Mouse (Mus musculus): ENCODE data around the gene Atf6. TPM values are rescaled to one million over a fixed set of nuclear protein-coding genes. Genes with fewer than 3 reads are reported as not detected.

The Atf6 gene
- polyA plus RNA-seq, 1 experiment from 2014 or later: 7.5 TPM

GRCm38 (mm10) chr1:170802669-170803068 lies 64.9 kb downstream of the Atf6 start:
- 65% methylated on average over 7 of the region's 7 CpGs for WGBS
- no peak for ATAC-seq

GRCm38 (mm10) chr1:170800694-170801093 lies 66.9 kb downstream of the Atf6 start:
- no peak for ATAC-seq
- DNase-seq (ENCODE audit: low spot score): no peak
- no peak overlapping the region for H3K4me2 ChIP-seq (ENCODE audit: low read length)
- WGBS: 91% methylated on average over 3 of the region's 3 CpGs
- peaks cover 3% of the 10 kb centered on the region; the same call in 1 of the 2 replicates for H3K36me3 ChIP-seq (ENCODE audit: control insufficient read depth, insufficient read depth, low read length)
- no peak overlapping the region for H3K4me3 ChIP-seq (ENCODE audit: low read depth, low read length)
- no peaks in the 10 kb centered on the region for H3K9me3 ChIP-seq (replicated peaks; ENCODE audit: control insufficient read depth, low read length)
- H3K4me1 ChIP-seq (ENCODE audit: control insufficient read depth, insufficient read depth, low read length): no peaks in the 10 kb centered on the region
- H3K9ac ChIP-seq (ENCODE audit: low read length): no peak overlapping the region
- H3K27ac ChIP-seq (ENCODE audit: low read depth, low read length): no peak overlapping the region
- H3K27me3 ChIP-seq (replicated peaks; ENCODE audit: control insufficient read depth, insufficient read depth, low read length): no peaks in the 10 kb centered on the region

More at GRCm38 (mm10) chr1:170802669-170803068, 64.9 kb downstream of the Atf6 start:
- H3K4me3 ChIP-seq (ENCODE audit: low read depth, low read length): no peak overlapping the region
- no peak overlapping the region for H3K4me2 ChIP-seq (ENCODE audit: low read length)
- no peak overlapping the region for H3K27ac ChIP-seq (ENCODE audit: low read depth, low read length)
- H3K4me1 ChIP-seq (ENCODE audit: control insufficient read depth, insufficient read depth, low read length): no peaks in the 10 kb centered on the region
- DNase-seq (ENCODE audit: low spot score): no peak
- no peaks in the 10 kb centered on the region for H3K27me3 ChIP-seq (replicated peaks; ENCODE audit: control insufficient read depth, insufficient read depth, low read length)
- no peak overlapping the region for H3K9ac ChIP-seq (ENCODE audit: low read length)
- H3K36me3 ChIP-seq (ENCODE audit: control insufficient read depth, insufficient read depth, low read length): peaks cover 3% of the 10 kb centered on the region; the same call in 1 of the 2 replicates
- no peaks in the 10 kb centered on the region for H3K9me3 ChIP-seq (replicated peaks; ENCODE audit: control insufficient read depth, low read length)

- Histone ChIP-seq H3K27ac (ENCODE audit: low read depth, low read length) (no peak overlapping the region), H3K36me3 (ENCODE audit: control insufficient read depth, insufficient read depth, low read length) (peaks cover 3% of the 10 kb centered on the region; the same call in 1 of the 2 replicates), H3K9me3 (replicated peaks; ENCODE audit: control insufficient read depth, low read length) (no peaks in the 10 kb centered on the region), H3K4me3 (ENCODE audit: low read depth, low read length) (no peak overlapping the region), H3K4me2 (ENCODE audit: low read length) (no peak overlapping the region), H3K27me3 (replicated peaks; ENCODE audit: control insufficient read depth, insufficient read depth, low read length) (no peaks in the 10 kb centered on the region), H3K9ac (ENCODE audit: low read length) (no peak overlapping the region), H3K4me1 (ENCODE audit: control insufficient read depth, insufficient read depth, low read length) (no peaks in the 10 kb centered on the region)
- DNase-seq (ENCODE audit: low spot score) (no peak), ATAC-seq (no peak)
- WGBS: 86% methylated on average over 9 of the region's 9 CpGs
Observed at GRCm38 (mm10) chr1:170795741-170796347, 71.7 kb downstream of the Atf6 start.

GRCm38 (mm10) chr1:170791542-170791941 lies 76.0 kb downstream of the Atf6 start:
- H3K4me2 ChIP-seq (ENCODE audit: low read length): no peak overlapping the region
- peaks cover 9% of the 10 kb centered on the region; the same call in 1 of the 2 replicates for H3K36me3 ChIP-seq (ENCODE audit: control insufficient read depth, insufficient read depth, low read length)
- no peaks in the 10 kb centered on the region for H3K27me3 ChIP-seq (replicated peaks; ENCODE audit: control insufficient read depth, insufficient read depth, low read length)
- no peak for ATAC-seq
- no peak overlapping the region for H3K27ac ChIP-seq (ENCODE audit: low read depth, low read length)
- no peak overlapping the region for H3K9ac ChIP-seq (ENCODE audit: low read length)
- H3K4me1 ChIP-seq (ENCODE audit: control insufficient read depth, insufficient read depth, low read length): no peaks in the 10 kb centered on the region
- DNase-seq (ENCODE audit: low spot score): no peak
- H3K4me3 ChIP-seq (ENCODE audit: low read depth, low read length): no peak overlapping the region
- 87% methylated on average over 6 of the region's 6 CpGs for WGBS
- no peaks in the 10 kb centered on the region for H3K9me3 ChIP-seq (replicated peaks; ENCODE audit: control insufficient read depth, low read length)

- Histone ChIP-seq H3K4me2 (ENCODE audit: low read length) (no peak overlapping the region), H3K27me3 (replicated peaks; ENCODE audit: control insufficient read depth, insufficient read depth, low read length) (no peaks in the 10 kb centered on the region), H3K4me1 (ENCODE audit: control insufficient read depth, insufficient read depth, low read length) (no peaks in the 10 kb centered on the region), H3K4me3 (ENCODE audit: low read depth, low read length) (no peak overlapping the region), H3K27ac (ENCODE audit: low read depth, low read length) (no peak overlapping the region), H3K9ac (ENCODE audit: low read length) (no peak overlapping the region), H3K36me3 (ENCODE audit: control insufficient read depth, insufficient read depth, low read length) (peaks cover 14% of the 10 kb centered on the region; the same call in 1 of the 2 replicates), H3K9me3 (replicated peaks; ENCODE audit: control insufficient read depth, low read length) (no peaks in the 10 kb centered on the region)
- 87% methylated on average over 3 of the region's 3 CpGs for WGBS
- DNase-seq (ENCODE audit: low spot score): no peak
- no peak for ATAC-seq
Observed at GRCm38 (mm10) chr1:170791001-170791400, 76.6 kb downstream of the Atf6 start.

GRCm38 (mm10) chr1:170787643-170788042 lies 79.9 kb downstream of the Atf6 start:
- DNase-seq (ENCODE audit: low spot score) (no peak), ATAC-seq (no peak)
- H3K36me3 ChIP-seq (ENCODE audit: control insufficient read depth, insufficient read depth, low read length): peaks cover 15% of the 10 kb centered on the region; the same call in 1 of the 2 replicates
- no peaks in the 10 kb centered on the region for H3K27me3 ChIP-seq (replicated peaks; ENCODE audit: control insufficient read depth, insufficient read depth, low read length)
- no peak overlapping the region for H3K4me3 ChIP-seq (ENCODE audit: low read depth, low read length)
- no peak overlapping the region for H3K4me2 ChIP-seq (ENCODE audit: low read length)
- H3K9ac ChIP-seq (ENCODE audit: low read length): no peak overlapping the region
- no peaks in the 10 kb centered on the region for H3K4me1 ChIP-seq (ENCODE audit: control insufficient read depth, insufficient read depth, low read length)
- WGBS: 61% methylated on average over 1 of the region's 1 CpGs
- no peaks in the 10 kb centered on the region for H3K9me3 ChIP-seq (replicated peaks; ENCODE audit: control insufficient read depth, low read length)
- H3K27ac ChIP-seq (ENCODE audit: low read depth, low read length): no peak overlapping the region

- Histone ChIP-seq H3K9ac (ENCODE audit: low read length) (no peak overlapping the region), H3K9me3 (replicated peaks; ENCODE audit: control insufficient read depth, low read length) (no peaks in the 10 kb centered on the region), H3K27ac (ENCODE audit: low read depth, low read length) (no peak overlapping the region), H3K4me3 (ENCODE audit: low read depth, low read length) (no peak overlapping the region), H3K36me3 (ENCODE audit: control insufficient read depth, insufficient read depth, low read length) (peaks cover 15% of the 10 kb centered on the region; the same call in 1 of the 2 replicates), H3K4me1 (ENCODE audit: control insufficient read depth, insufficient read depth, low read length) (no peaks in the 10 kb centered on the region), H3K27me3 (replicated peaks; ENCODE audit: control insufficient read depth, insufficient read depth, low read length) (no peaks in the 10 kb centered on the region), H3K4me2 (ENCODE audit: low read length) (no peak overlapping the region)
- ATAC-seq (no peak), DNase-seq (ENCODE audit: low spot score) (no peak)
- 92% methylated on average over 14 of the region's 14 CpGs for WGBS
Observed at GRCm38 (mm10) chr1:170786570-170787341, 80.8 kb downstream of the Atf6 start.

- Histone ChIP-seq H3K9me3 (replicated peaks; ENCODE audit: control insufficient read depth, low read length) (no peaks in the 10 kb centered on the region), H3K27ac (ENCODE audit: low read depth, low read length) (no peak overlapping the region), H3K27me3 (replicated peaks; ENCODE audit: control insufficient read depth, insufficient read depth, low read length) (no peaks in the 10 kb centered on the region), H3K4me1 (ENCODE audit: control insufficient read depth, insufficient read depth, low read length) (no peaks in the 10 kb centered on the region), H3K9ac (ENCODE audit: low read length) (no peak overlapping the region), H3K4me3 (ENCODE audit: low read depth, low read length) (no peak overlapping the region), H3K36me3 (ENCODE audit: control insufficient read depth, insufficient read depth, low read length) (no peaks in the 10 kb centered on the region; the same call in 1 of the 2 replicates), H3K4me2 (ENCODE audit: low read length) (no peak overlapping the region)
- DNase-seq (ENCODE audit: low spot score): no peak
- WGBS: 97% methylated on average over 4 of the region's 4 CpGs
- ATAC-seq: no peak
Observed at GRCm38 (mm10) chr1:170777688-170778087, 89.9 kb downstream of the Atf6 start.

- no peaks in the 10 kb centered on the region; the same call in 1 of the 2 replicates for H3K36me3 ChIP-seq (ENCODE audit: control insufficient read depth, insufficient read depth, low read length)
- no peaks in the 10 kb centered on the region for H3K27me3 ChIP-seq (replicated peaks; ENCODE audit: control insufficient read depth, insufficient read depth, low read length)
- H3K4me1 ChIP-seq (ENCODE audit: control insufficient read depth, insufficient read depth, low read length): no peaks in the 10 kb centered on the region
- H3K4me2 ChIP-seq (ENCODE audit: low read length): no peak overlapping the region
- H3K9ac ChIP-seq (ENCODE audit: low read length): no peak overlapping the region
- WGBS: 55% methylated on average over 1 of the region's 1 CpGs
- H3K27ac ChIP-seq (ENCODE audit: low read depth, low read length): no peak overlapping the region
- DNase-seq (ENCODE audit: low spot score): no peak
- no peak overlapping the region for H3K4me3 ChIP-seq (ENCODE audit: low read depth, low read length)
- no peak for ATAC-seq
- H3K9me3 ChIP-seq (replicated peaks; ENCODE audit: control insufficient read depth, low read length): no peaks in the 10 kb centered on the region
Observed at GRCm38 (mm10) chr1:170774431-170774830, 93.1 kb downstream of the Atf6 start.
